Mouse (Mus musculus) small intestine, adult 2 months (tissue): ENCODE data around the gene Cttnbp2.

Experiments
- CTCF ChIP-seq: fragments of 200-500 bp; IDR thresholded peaks from 2 replicates; pipeline ENCODE4 v1.5.1; 2012; ENCODE audit warnings: low read depth, mild to moderate bottlenecking, control low read depth, inconsistent platforms, low read length, moderate library complexity, mixed read lengths; ENCODE audit not compliant: insufficient replicate concordance, insufficient read length; ENCODE audit errors: extremely low read depth
- POLR2A ChIP-seq: fragments of 200-500 bp; IDR thresholded peaks from 2 replicates; pipeline ENCODE4 v1.6.1; 2012; ENCODE audit warnings: low read depth, mild to moderate bottlenecking, control low read depth, inconsistent platforms, low read length, moderate library complexity

- TF ChIP-seq POLR2A = no peak
- TF ChIP-seq CTCF = no peak
Observed at GRCm38 (mm10) chr6:18415961-18416360, 98.7 kb downstream of the Cttnbp2 start.
